Mouse (Mus musculus): ENCODE data around the gene Src.

The Src gene

GRCm38 (mm10) chr2:157399797-157400196, 18.4 kb upstream of the Src start:
- ChIA-PET POLR2A (interaction anchor here in 3 of 4 experiments (0.6 to 53.2 kb wide), 14 partner anchors 8 to 173 kb away, joined by 3 to 1391 read pairs (median 6); partner anchors contain the start of genes Src (in 2 of the 3) and Manbal (in 1 of the 3)), CTCF (interaction anchor here in 2 of 4 experiments (0.6 to 2.3 kb wide), 6 partner anchors 10 to 296 kb away, joined by 3 to 8 read pairs (median 3); no protein-coding TSS in a partner anchor)

GRCm38 (mm10) chr2:157400491-157400890, 17.8 kb upstream of the Src start:
- POLR2A ChIA-PET: interaction anchor here in 3 of 4 experiments (0.6 to 53.2 kb wide), 13 partner anchors 8 to 268 kb away, joined by 3 to 1391 read pairs (median 6); partner anchors contain the start of genes Src (in 2 of the 3) and Manbal (in 1 of the 3)

GRCm38 (mm10) chr2:157401261-157401660, 17.0 kb upstream of the Src start:
- ChIA-PET CTCF (interaction anchor here in 1 of 4 experiments (0.9 kb wide), 1 partner anchor 56 kb away, joined by 3 read pairs; no protein-coding TSS in a partner anchor), POLR2A (interaction anchor here in 2 of 4 experiments (1.3 to 53.2 kb wide), 8 partner anchors 9 to 42 kb away, joined by 4 to 1391 read pairs (median 11); partner anchors contain the start of genes Src (in 2 of the 2) and Manbal (in 1 of the 2))

More at GRCm38 (mm10) chr2:157400491-157400890, 17.8 kb upstream of the Src start:
- CTCF ChIA-PET: interaction anchor here in 2 of 4 experiments (1.0 to 2.3 kb wide), 3 partner anchors 11 to 58 kb away, joined by 3 to 8 read pairs (median 5); no protein-coding TSS in a partner anchor

- CTCF ChIA-PET: interaction anchor here in 2 of 4 experiments (0.6 to 0.9 kb wide), 2 partner anchors 9 to 60 kb away, joined by 4 read pairs; no protein-coding TSS in a partner anchor
- POLR2A ChIA-PET: interaction anchor here in 3 of 4 experiments (0.6 to 53.2 kb wide), 11 partner anchors 11 to 162 kb away, joined by 3 to 1391 read pairs (median 5); partner anchors contain the start of gene Src (in 2 of the 3)
Measured at GRCm38 (mm10) chr2:157407596-157407995, 10.6 kb upstream of the Src start.

- ChIA-PET CTCF (interaction anchor here in 1 of 4 experiments (1.4 to 1.6 kb wide), 2 partner anchors 11 to 68 kb away, joined by 3 to 6 read pairs; no protein-coding TSS in a partner anchor), POLR2A (interaction anchor here in 3 of 4 experiments (0.7 to 53.2 kb wide), 24 partner anchors 8 to 157 kb away, joined by 3 to 1391 read pairs (median 5); partner anchors contain the start of gene Src (in 2 of the 3))
Measured at GRCm38 (mm10) chr2:157409793-157410533, 8.3 kb upstream of the Src start.

- CTCF ChIA-PET: interaction anchor here in 2 of 4 experiments (0.6 to 1.4 kb wide), 2 partner anchors 20 to 69 kb away, joined by 3 read pairs; no protein-coding TSS in a partner anchor
- POLR2A ChIA-PET: interaction anchor here in 3 of 4 experiments (0.6 to 53.2 kb wide), 17 partner anchors 7 to 44 kb away, joined by 3 to 1391 read pairs (median 6); partner anchors contain the start of genes Src (in 2 of the 3) and Manbal (in 1 of the 3)
Measured at GRCm38 (mm10) chr2:157411151-157411693, 7.0 kb upstream of the Src start.

- POLR2A ChIA-PET: interaction anchor here (0.5 to 53.2 kb wide), 16 partner anchors 9 to 179 kb away, joined by 3 to 1391 read pairs (median 4); partner anchors contain the start of gene Src (in 1 of the 4)
- CTCF ChIA-PET: interaction anchor here in 3 of 4 experiments (0.6 to 1.2 kb wide), 5 partner anchors 10 to 72 kb away, joined by 3 to 6 read pairs (median 4); no protein-coding TSS in a partner anchor
Measured at GRCm38 (mm10) chr2:157412497-157412896, 5.7 kb upstream of the Src start.

- ChIA-PET POLR2A (interaction anchor here in 3 of 4 experiments (0.9 to 53.2 kb wide), 32 partner anchors 4 to 213 kb away, joined by 3 to 1391 read pairs (median 6); partner anchors contain the start of genes Ghrh (in 2 of the 3), Manbal (in 1 of the 3), Mroh8 (in 1 of the 3) and Rbl1 (in 1 of the 3)), CTCF (interaction anchor here in 3 of 4 experiments (0.9 to 5.0 kb wide), 5 partner anchors 29 to 60 kb away, joined by 3 to 19 read pairs (median 4); no protein-coding TSS in a partner anchor)
Measured at GRCm38 (mm10) chr2:157417229-157417628, 1.0 kb upstream of the Src start.

GRCm38 (mm10) chr2:157418609-157419071, 396 bp downstream of the Src start:
- CTCF ChIA-PET: interaction anchor here in 2 of 4 experiments (0.6 to 5.0 kb wide), 2 partner anchors 39 to 319 kb away, joined by 3 to 19 read pairs; no protein-coding TSS in a partner anchor
- POLR2A ChIA-PET: interaction anchor here in 3 of 4 experiments (0.6 to 53.2 kb wide), 46 partner anchors 3 to 1247 kb away, joined by 3 to 1391 read pairs (median 6); partner anchors contain the start of genes 4930518I15Rik (in 1 of the 3), Ghrh (in 1 of the 3), Manbal (in 1 of the 3) and Src (in 1 of the 3)

GRCm38 (mm10) chr2:157419506-157419905, 1.3 kb downstream of the Src start:
- POLR2A ChIA-PET: interaction anchor here (0.6 to 53.2 kb wide), 57 partner anchors 2 to 1248 kb away, joined by 3 to 1391 read pairs (median 6); partner anchors contain the start of genes Manbal (in 1 of the 4), Rbl1 (in 1 of the 4) and Src (in 1 of the 4)

GRCm38 (mm10) chr2:157420404-157420803, 2.2 kb downstream of the Src start:
- POLR2A ChIA-PET: interaction anchor here (0.6 to 53.2 kb wide), 60 partner anchors 1 to 791 kb away, joined by 3 to 1391 read pairs (median 5); partner anchors contain the start of genes Ghrh (in 1 of the 4), Manbal (in 1 of the 4), Rbl1 (in 1 of the 4) and Src (in 1 of the 4)
- CTCF ChIA-PET: interaction anchor here (0.6 to 5.0 kb wide), 14 partner anchors 9 to 306 kb away, joined by 3 to 19 read pairs (median 3); no protein-coding TSS in a partner anchor

More at GRCm38 (mm10) chr2:157419506-157419905, 1.3 kb downstream of the Src start:
- CTCF ChIA-PET: interaction anchor here (0.6 to 5.0 kb wide), 7 partner anchors 38 to 121 kb away, joined by 3 to 19 read pairs (median 3); no protein-coding TSS in a partner anchor

- POLR2A ChIA-PET: interaction anchor here in 3 of 4 experiments (0.5 to 53.2 kb wide), 13 partner anchors 0 to 54 kb away, joined by 3 to 1391 read pairs (median 20); partner anchors contain the start of gene Src (in 1 of the 3)
- CTCF ChIA-PET: interaction anchor here in 1 of 4 experiments (0.5 kb wide), 1 partner anchor 10 kb away, joined by 4 read pairs; no protein-coding TSS in a partner anchor
Measured at GRCm38 (mm10) chr2:157422062-157422655, 3.9 kb downstream of the Src start.

GRCm38 (mm10) chr2:157422854-157423705, 4.8 kb downstream of the Src start:
- POLR2A ChIA-PET: interaction anchor here in 3 of 4 experiments (0.5 to 36.4 kb wide), 23 partner anchors 10 to 287 kb away, joined by 3 to 1391 read pairs (median 5); partner anchors contain the start of genes Rbl1 (in 1 of the 3) and Src (in 1 of the 3)
- CTCF ChIA-PET: no interaction called here

GRCm38 (mm10) chr2:157423706-157424125, 5.5 kb downstream of the Src start:
- CTCF ChIA-PET: interaction anchor here in 1 of 4 experiments (1.0 to 1.1 kb wide), 2 partner anchors 14 to 35 kb away, joined by 4 read pairs; no protein-coding TSS in a partner anchor
- POLR2A ChIA-PET: interaction anchor here in 3 of 4 experiments (0.5 to 36.4 kb wide), 25 partner anchors 9 to 288 kb away, joined by 3 to 1391 read pairs (median 5); partner anchors contain the start of genes Rbl1 (in 1 of the 3) and Src (in 1 of the 3)

Data from embryonic stem cell, embryonic (primary cell).